Mouse (Mus musculus): ENCODE measurements around the gene Gm8857.
"Not testable (repeated sequence)": the region's sequence is repeated elsewhere in the genome, so short reads cannot be mapped to it uniquely, and the experiment has no call there.

GRCm38 (mm10) chr5:10953512-10953911, 5.9 kb downstream of the Gm8857 start:
- not testable (repeated sequence) for TF ChIP-seq CTCF, POLR2A (IDR thresholded peaks at IDR 0.05; ENCODE audit: insufficient read depth, low read depth, low read length)

Measured in olfactory bulb, adult 2 months (tissue).